ENCODE assay signal across 20 mouse cellular contexts in the genomic region with DNA sequence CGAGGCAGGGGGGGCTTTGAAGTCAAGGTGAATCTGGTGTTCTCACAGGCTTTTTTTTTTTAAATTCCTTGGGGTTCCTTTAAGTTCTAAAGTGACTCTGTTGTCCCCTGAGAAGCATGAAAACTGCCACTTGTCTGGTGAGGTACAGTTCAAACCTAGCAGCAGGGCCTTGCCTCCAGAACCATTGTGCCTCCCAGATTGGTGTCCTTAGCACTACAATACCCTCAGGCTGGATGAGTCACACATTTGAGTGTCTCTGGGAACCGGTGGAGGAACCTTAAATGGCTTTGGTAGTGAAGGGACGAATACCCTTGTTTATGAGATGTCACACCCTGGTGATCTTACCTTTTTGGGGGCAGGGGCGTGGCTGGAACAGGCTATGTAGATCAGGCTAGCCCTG. TPM values are rescaled to one million over a fixed set of nuclear protein-coding genes. Genes with fewer than 3 reads are reported as not detected.
DNase-seq lines count a peak whose midpoint lies in the region; ATAC-seq and TF ChIP-seq lines count a peak whose summit lies in the region.
"Had no signal": no experiment of that assay in that cellular context is flagged by ENCODE, and none has a peak within 500 bp of the region (broad histone marks: within the 10 kb centered on the region; RNA-seq: fewer than 3 reads in every experiment).

No protein-coding gene starts in this region.

- H3K36me3 ChIP-seq in liver, embryonic 12.5 days = no peaks in the 10 kb centered on the region
- no peaks in the 10 kb centered on the region for H3K36me3 ChIP-seq in ES-Bruce4 (ENCODE audit: control insufficient read depth, insufficient read depth, low read length, poor library complexity, severe bottlenecking)
- H3K36me3 ChIP-seq: embryonic facial prominence, embryonic 10.5 days; hindbrain, embryonic 12.5 days had no signal

- no peaks in the 10 kb centered on the region for H3K27me3 ChIP-seq in liver, embryonic 12.5 days (replicated peaks)
- no peaks in the 10 kb centered on the region for H3K27me3 ChIP-seq in ES-Bruce4 (ENCODE audit: control insufficient read depth, insufficient read depth, low read length, poor library complexity, severe bottlenecking)
- H3K27me3 ChIP-seq: forebrain, embryonic 13.5 days; hindbrain, embryonic 12.5 days had no signal

- no peaks in the 10 kb centered on the region for H3K9me3 ChIP-seq in liver, embryonic 12.5 days (replicated peaks)
- no peaks in the 10 kb centered on the region for H3K9me3 ChIP-seq in ES-Bruce4 (replicated peaks; ENCODE audit: control insufficient read depth, insufficient read depth, low read length, poor library complexity, severe bottlenecking)
- H3K9me3 ChIP-seq: embryonic facial prominence, embryonic 10.5 days; forebrain, embryonic 13.5 days; hindbrain, embryonic 12.5 days had no signal

- H3K9ac ChIP-seq in liver, embryonic 12.5 days = no peak overlapping the region
- H3K9ac ChIP-seq in ES-Bruce4 (ENCODE audit: low read depth, poor library complexity, severe bottlenecking) = no peak overlapping the region
- H3K9ac ChIP-seq: forebrain, embryonic 13.5 days; forebrain, postnatal 0 days; hindbrain, embryonic 12.5 days had no signal

- no peak for ATAC-seq in liver, embryonic 12.5 days
- ATAC-seq: CD4-positive, CD25-positive, alpha-beta regulatory T cell, adult 4 months; forebrain, embryonic 13.5 days; forebrain, postnatal 0 days; hindbrain, embryonic 16.5 days; inflammation-experienced regulatory T-cells, adult 6 months had no signal

- DNase-seq in liver (no peak), NIH3T3 (ENCODE audit: low read depth) (peak; percentile 67)
- no peak for DNase-seq in kidney, postnatal 36 days
- DNase-seq in ovary, postnatal 10 days (ENCODE audit: low spot score) = no peak
- DNase-seq: adrenal gland, adult 8-10 months; adrenal gland, postnatal 36 days; B cell, adult 2 months; cerebellum, adult 2 months; forebrain, postnatal 0 days; gastrocnemius, postnatal 14 days; heart, postnatal 10 days; heart, postnatal 4 days had no signal

- no peak overlapping the region for H3K4me2 ChIP-seq in liver, embryonic 12.5 days
- H3K4me2 ChIP-seq: forebrain, embryonic 13.5 days; hindbrain, embryonic 12.5 days had no signal

- 58% methylated on average over 4 of the region's 4 CpGs for WGBS in liver, embryonic 12.5 days (ENCODE audit: insufficient replicate concordance)

- no peak overlapping the region for H3K4me3 ChIP-seq in liver, embryonic 12.5 days
- H3K4me3 ChIP-seq in ES-Bruce4 (ENCODE audit: low read depth, low read length) = no peak overlapping the region
- H3K4me3 ChIP-seq: embryonic facial prominence, embryonic 10.5 days; forebrain, embryonic 13.5 days; hindbrain, embryonic 12.5 days had no signal

- 0 out of 2 replicates have a peak overlapping the region, but pooled peaks have one; percentile 6 for H3K27ac ChIP-seq in liver, embryonic 12.5 days
- H3K27ac ChIP-seq in ES-Bruce4 (ENCODE audit: insufficient read depth, low read length) = peak overlapping the region; percentile 57
- H3K27ac ChIP-seq: embryonic facial prominence, embryonic 10.5 days; forebrain, embryonic 13.5 days; hindbrain, embryonic 12.5 days had no signal

- peak; percentile 81 for TF ChIP-seq EP300 in ES-Bruce4 (IDR thresholded peaks at IDR 0.05; ENCODE audit: insufficient read depth, low read depth, low read length)

- peaks cover 44% of the 10 kb centered on the region for H3K4me1 ChIP-seq in liver, embryonic 12.5 days
- H3K4me1 ChIP-seq in ES-Bruce4 (ENCODE audit: control insufficient read depth, insufficient read depth, low read length) = peaks cover 6% of the 10 kb centered on the region

- TF ChIP-seq CTCF in ES-Bruce4 (IDR thresholded peaks at IDR 0.05; ENCODE audit: low read depth, low read length) = no peak

- no peak for TF ChIP-seq POLR2A in ES-Bruce4 (IDR thresholded peaks at IDR 0.05; ENCODE audit: insufficient read depth, low read length)

RNA-seq across cellular contexts. Expression of a gene that starts 4.3 kb away (rescaled TPM):
- 56.2 and 60.7 TPM in 2 replicates for polyA plus RNA-seq in liver, embryonic 12.5 days (2016; fragmentation: Nextera tagmentation; extraction: Ambion mirVana)
- polyA plus RNA-seq in ES-Bruce4 (2011; ENCODE audit: insufficient read depth, insufficient read length, low read depth, missing spikeins) = 178 and 190 TPM in 2 replicates

RNA-seq across cellular contexts. Expression of a gene that starts 41.8 kb away (rescaled TPM):
- polyA plus RNA-seq in liver, embryonic 12.5 days (2016; fragmentation: Nextera tagmentation; extraction: Ambion mirVana) = 11.4 and 11.9 TPM in 2 replicates
- 88.1 and 98.9 TPM in 2 replicates for polyA plus RNA-seq in ES-Bruce4 (2011; ENCODE audit: insufficient read depth, insufficient read length, low read depth, missing spikeins)

RNA-seq across cellular contexts. Expression of a gene that starts 55.1 kb away (rescaled TPM):
- 10.5 and 12.9 TPM in 2 replicates for polyA plus RNA-seq in liver, embryonic 12.5 days (2016; fragmentation: Nextera tagmentation; extraction: Ambion mirVana)
- 0.53 and 1.0 TPM in 2 replicates for polyA plus RNA-seq in ES-Bruce4 (2011; ENCODE audit: insufficient read depth, insufficient read length, low read depth, missing spikeins)
- polyA plus RNA-seq: CD4-positive, CD25-positive, alpha-beta regulatory T cell, adult 4 months; inflammation-experienced regulatory T-cells, adult 6 months had no signal
